Mouse (Mus musculus): ENCODE data around the gene Olfr1339. TPM values are rescaled to one million over a fixed set of nuclear protein-coding genes. Genes with fewer than 3 reads are reported as not detected.

The Olfr1339 gene
- polyA plus RNA-seq, 1 experiment from 2014 or later, result not detected

DNA sequence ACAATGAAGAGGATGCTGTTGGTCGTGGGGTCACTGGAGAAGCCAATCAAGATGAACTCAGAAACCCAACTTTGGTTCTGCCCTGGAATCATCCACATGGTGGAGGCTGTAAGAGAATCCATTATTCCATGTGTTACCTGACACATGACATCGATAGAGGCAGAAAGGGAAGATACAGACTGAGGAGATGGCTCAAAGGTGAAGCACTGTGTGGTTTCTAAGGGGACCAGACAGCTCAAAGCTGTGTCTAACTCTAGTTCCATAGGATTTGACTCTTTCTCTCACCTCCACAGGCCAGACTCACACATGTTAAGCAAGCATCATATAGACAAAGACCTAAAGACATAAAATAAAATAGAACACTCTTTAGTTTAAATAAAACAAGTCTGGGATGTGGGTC is 50.5 kb downstream of the Olfr1339 start, which contains the start of gene Olfr1337:
Gene Olfr1337, minus strand, starts transcription at position 101 of the 400 bp plus-strand sequence.
- Histone ChIP-seq H3K9ac (ENCODE audit: low read depth, low read length) (no peak within 1 kb of the TSS), H3K36me3 (ENCODE audit: insufficient read depth, low read length) (no peaks in the 10 kb centered on the region), H3K4me2 (ENCODE audit: low read length) (no peak within 1 kb of the TSS), H3K9me3 (replicated peaks; ENCODE audit: low read length) (no peaks in the 10 kb centered on the region), H3K4me1 (replicated peaks; ENCODE audit: insufficient read depth, low read length) (no peaks in the 10 kb centered on the region), H3K27me3 (ENCODE audit: insufficient read depth, low read length) (no peaks in the 10 kb centered on the region), H3K27ac (no peak within 1 kb of the TSS), H3K4me3 (replicated peaks; ENCODE audit: low read depth, low read length) (no peak within 1 kb of the TSS)
- DNase-seq (ENCODE audit: low spot score) (no peak), ATAC-seq (replicated peaks; ENCODE audit: low FRiP score, low read depth) (no peak)
- TF ChIP-seq CTCF (IDR thresholded peaks at IDR 0.05; ENCODE audit: low read depth), result no peak
- 72% methylated on average over 2 of the region's 2 CpGs for WGBS

Other genes starting within 250 kb of the Olfr1339 start
- 45.6 and 49.4 TPM in 2 replicates for gene Tie1, start 242.1 kb upstream of the Olfr1339 start, polyA plus RNA-seq (2015; fragmentation: Nextera tagmentation; extraction: Ambion mirVana)
- 63.3 and 66.5 TPM in 2 replicates for gene 2610528J11Rik, start 205.2 kb upstream of the Olfr1339 start, polyA plus RNA-seq (2015; fragmentation: Nextera tagmentation; extraction: Ambion mirVana)
- gene Tmem125, start 188.1 kb upstream of the Olfr1339 start, polyA plus RNA-seq (2015; fragmentation: Nextera tagmentation; extraction: Ambion mirVana), result 11.3 and 12.3 TPM in 2 replicates
- gene Cfap57, start 111.4 kb upstream of the Olfr1339 start, polyA plus RNA-seq (2015; fragmentation: Nextera tagmentation; extraction: Ambion mirVana), result 0.04 and 0.09 TPM in 2 replicates
- gene Ebna1bp2, start 111.4 kb upstream of the Olfr1339 start, polyA plus RNA-seq (2015; fragmentation: Nextera tagmentation; extraction: Ambion mirVana), result 139 and 150 TPM in 2 replicates
- gene Olfr62, start 73.2 kb upstream of the Olfr1339 start, polyA plus RNA-seq (2015; fragmentation: Nextera tagmentation; extraction: Ambion mirVana), result not detected in 2 replicates
- gene Olfr1342, start 39.4 kb upstream of the Olfr1339 start, polyA plus RNA-seq (2015; fragmentation: Nextera tagmentation; extraction: Ambion mirVana), result 0.03 and 0.13 TPM in 2 replicates
- not detected in 2 replicates for gene Olfr1341, start 28.7 kb upstream of the Olfr1339 start, polyA plus RNA-seq (2015; fragmentation: Nextera tagmentation; extraction: Ambion mirVana)
- not detected in 2 replicates for gene Olfr1340, start 12.0 kb upstream of the Olfr1339 start, polyA plus RNA-seq (2015; fragmentation: Nextera tagmentation; extraction: Ambion mirVana)
- not detected in 2 replicates for gene Olfr1338, start 26.6 kb downstream of the Olfr1339 start, polyA plus RNA-seq (2015; fragmentation: Nextera tagmentation; extraction: Ambion mirVana)
- gene Olfr1337, start 50.4 kb downstream of the Olfr1339 start, polyA plus RNA-seq (2015; fragmentation: Nextera tagmentation; extraction: Ambion mirVana), result not detected in 2 replicates
- gene Olfr1335, start 77.8 kb downstream of the Olfr1339 start, polyA plus RNA-seq (2015; fragmentation: Nextera tagmentation; extraction: Ambion mirVana), result not detected in 2 replicates
- not detected in 2 replicates for gene Olfr1333, start 104.1 kb downstream of the Olfr1339 start, polyA plus RNA-seq (2015; fragmentation: Nextera tagmentation; extraction: Ambion mirVana)
- gene Olfr1331, start 132.5 kb downstream of the Olfr1339 start, polyA plus RNA-seq (2015; fragmentation: Nextera tagmentation; extraction: Ambion mirVana), result not detected in 2 replicates
- not detected in 2 replicates for gene Olfr1330, start 156.4 kb downstream of the Olfr1339 start, polyA plus RNA-seq (2015; fragmentation: Nextera tagmentation; extraction: Ambion mirVana)
- not detected in 2 replicates for gene Olfr1329, start 185.3 kb downstream of the Olfr1339 start, polyA plus RNA-seq (2015; fragmentation: Nextera tagmentation; extraction: Ambion mirVana)
- gene Olfr1328, start 206.4 kb downstream of the Olfr1339 start, polyA plus RNA-seq (2015; fragmentation: Nextera tagmentation; extraction: Ambion mirVana), result not detected in 2 replicates
- gene Lao1, start 229.4 kb downstream of the Olfr1339 start, polyA plus RNA-seq (2015; fragmentation: Nextera tagmentation; extraction: Ambion mirVana), result not detected in 2 replicates